Mouse (Mus musculus) liver, postnatal 0 days (tissue): Measurements from ENCODE around the gene Ggcx. TPM values are rescaled to one million over a fixed set of nuclear protein-coding genes. Genes with fewer than 3 reads are reported as not detected.
"Not testable (repeated sequence)": the region's sequence is repeated elsewhere in the genome, so short reads cannot be mapped to it uniquely, and the experiment has no call there.

ENCODE experiments used
- ATAC-seq: fragments of 200-750 bp; cut with Nextera tagmentation; 2 replicates; pipeline ENCODE4 v1.8.0; 2017; ENCODE audit warnings: mild to moderate bottlenecking, moderate library complexity
- DNase-seq: peaks from one replicate; pipeline ENCODE4 v3.0.0-alpha.2; 2016
- H3K27ac ChIP-seq: fragments of 300-500 bp; sonication (generic); 2 replicates; pipeline ENCODE4 v1.5.1; 2014; ENCODE audit warnings: antibody characterized with exemption, moderate library complexity, mild to moderate bottlenecking, low read depth
- H3K27me3 ChIP-seq: fragments of 300-500 bp; sonication (generic); 2 replicates; pipeline ENCODE4 v1.6.1; 2014; ENCODE audit warnings: low read length, control low read depth, mixed read lengths; ENCODE audit not compliant: insufficient read depth
- H3K36me3 ChIP-seq: fragments of 300-500 bp; sonication (generic); replicated peaks from 2 replicates; pipeline ENCODE4 v1.6.1; 2014; ENCODE audit warnings: mild to moderate bottlenecking, control low read depth, low read length, moderate library complexity, mixed read lengths; ENCODE audit not compliant: insufficient read depth
- H3K4me1 ChIP-seq: fragments of 300-500 bp; sonication (generic); 2 replicates; pipeline ENCODE4 v1.6.1; 2014; ENCODE audit warnings: antibody characterized with exemption, mild to moderate bottlenecking, control low read depth; ENCODE audit not compliant: insufficient read depth
- H3K4me2 ChIP-seq: fragments of 300-500 bp; sonication (generic); 2 replicates; pipeline ENCODE4 v1.6.1; 2014; ENCODE audit warnings: low read depth, mild to moderate bottlenecking, low read length, moderate library complexity, mixed read lengths
- H3K4me3 ChIP-seq: fragments of 300-500 bp; sonication (generic); 2 replicates; pipeline ENCODE4 v1.5.1; 2014; ENCODE audit warnings: low read depth, low read length
- H3K9ac ChIP-seq: fragments of 300-500 bp; sonication (generic); replicated peaks from 2 replicates; pipeline ENCODE4 v1.6.1; 2014; ENCODE audit warnings: mild to moderate bottlenecking, moderate library complexity
- H3K9me3 ChIP-seq: fragments of 300-500 bp; sonication (generic); 2 replicates; pipeline ENCODE4 v1.6.1; 2016; ENCODE audit warnings: mild to moderate bottlenecking, control low read depth, low read length, mixed read lengths
- CTCF ChIP-seq: sonication (generic); IDR thresholded peaks from 2 replicates; pipeline ENCODE4 v1.5.1; 2016; ENCODE audit warnings: antibody characterized with exemption, low read depth
- EP300 ChIP-seq: IDR thresholded peaks from 2 replicates; pipeline ENCODE4 v1.6.1; 2016; ENCODE audit warnings: antibody characterized with exemption, low read depth, mild to moderate bottlenecking
- whole genome bisulfite sequencing: fragments of 180-500 bp; shearing (Covaris S2); extraction: QIAGEN DNeasy Blood & Tissue Kit; methylation state at CpG from one replicate; pipeline ENCODE4 v1.1.7; 2014; ENCODE audit not compliant: insufficient replicate concordance; 5-methylcytosine and 5-hydroxymethylcytosine counted together
- polyA plus RNA-seq: library from polyadenylated mRNA; unstranded; fragments of >200 nt; fragmentation: Nextera tagmentation; extraction: Ambion mirVana; gene quantifications from 2 replicates; pipeline ENCODE4 v1.2.1, GENCODE M21; 2015

Gene Ggcx
- polyA plus RNA-seq, 1 experiment from 2014 or later = 20.7 TPM

DNA sequence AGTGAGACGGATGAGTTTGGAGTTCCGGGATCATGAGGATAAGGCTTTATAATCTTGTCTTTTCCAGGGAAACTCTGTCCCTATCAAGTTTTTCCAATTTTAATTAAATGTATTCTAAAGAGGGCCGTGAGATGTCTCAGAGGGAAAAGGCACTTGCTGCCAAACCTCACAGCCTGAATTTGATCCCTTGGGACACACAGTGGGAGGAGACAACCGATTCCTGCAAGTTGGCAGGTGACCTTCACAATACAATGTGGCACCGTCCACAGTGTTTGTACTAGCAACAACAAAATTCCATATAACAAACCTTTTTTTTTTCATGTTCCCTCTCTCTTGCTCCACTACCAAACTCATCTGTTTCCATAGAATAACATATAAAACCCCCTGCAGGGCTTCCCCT lies 44.8 kb downstream of the Ggcx start:
- Histone ChIP-seq H3K27ac (peak overlapping the region; percentile 66), H3K4me1 (peaks cover 16% of the 10 kb centered on the region), H3K27me3 (no peaks in the 10 kb centered on the region), H3K4me2 (no peak overlapping the region), H3K4me3 (no peak overlapping the region), H3K9me3 (no peaks in the 10 kb centered on the region), H3K9ac (no peak overlapping the region), H3K36me3 (no peaks in the 10 kb centered on the region)
- WGBS = 61% methylated on average over 5 of the region's 5 CpGs
- no peak for DNase-seq
- ATAC-seq = no peak
- TF ChIP-seq CTCF = no peak
- no peak for TF ChIP-seq EP300

- 39% methylated on average over 9 of the region's 9 CpGs for WGBS
- H3K27me3 ChIP-seq = no peaks in the 10 kb centered on the region
- DNase-seq = peak; percentile 70
- peak; percentile 97 for ATAC-seq
- no peaks in the 10 kb centered on the region for H3K9me3 ChIP-seq
- TF ChIP-seq CTCF (no peak), EP300 (peak; percentile 72)
- no peaks in the 10 kb centered on the region for H3K36me3 ChIP-seq
- peaks cover 10% of the 10 kb centered on the region for H3K4me1 ChIP-seq
- H3K4me2 ChIP-seq = no peak overlapping the region
- peak overlapping the region; percentile 66 for H3K27ac ChIP-seq
- no peak overlapping the region for H3K4me3 ChIP-seq
- no peak overlapping the region for H3K9ac ChIP-seq
These were observed 46.1 kb downstream of the Ggcx start for GRCm38 (mm10) chr6:72460036-72460801.

DNA sequence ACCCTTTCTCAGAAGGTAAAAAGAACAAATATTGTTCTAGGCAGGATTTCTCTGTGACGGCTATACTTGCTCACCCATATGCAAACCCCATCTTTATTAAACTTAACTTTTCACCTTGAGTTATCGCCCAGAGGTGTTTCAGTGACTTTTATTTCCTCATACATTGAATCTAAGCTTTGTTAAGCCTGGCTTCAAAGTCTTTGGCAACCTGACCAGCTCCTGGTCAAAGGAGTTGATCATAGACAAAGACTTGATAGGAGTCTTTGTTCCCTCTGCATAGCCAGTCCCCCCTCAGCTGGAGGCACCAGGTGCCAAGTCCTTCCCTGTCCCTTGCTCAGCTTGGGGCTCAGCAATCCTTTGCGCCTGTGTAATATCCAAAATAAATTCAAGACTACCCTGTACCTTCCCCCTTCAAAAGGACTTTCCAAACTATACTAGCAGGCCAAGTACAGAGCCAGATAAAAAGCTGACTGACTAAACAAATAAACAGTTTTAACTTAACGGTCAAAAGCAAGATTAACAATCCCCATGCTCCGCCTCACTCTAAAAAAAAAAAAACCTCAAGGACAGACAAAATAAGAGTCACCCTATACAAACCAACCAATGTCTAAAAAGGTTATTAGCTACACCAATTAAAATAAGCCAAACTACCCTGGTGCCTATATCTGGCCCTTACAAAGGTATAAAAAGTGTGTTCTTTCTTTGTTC lies 48.6 kb downstream of the Ggcx start:
- H3K27me3 ChIP-seq, ATAC-seq, H3K4me3 ChIP-seq, H3K9ac ChIP-seq, H3K27ac ChIP-seq, DNase-seq, H3K9me3 ChIP-seq, H3K36me3 ChIP-seq, H3K4me2 ChIP-seq: not testable (repeated sequence)
- H3K4me1 ChIP-seq = peaks cover 10% of the 10 kb centered on the region
- 72% methylated on average over 5 of the region's 5 CpGs for WGBS

- H3K9me3 ChIP-seq = no peaks in the 10 kb centered on the region
- no peak overlapping the region for H3K4me2 ChIP-seq
- H3K27me3 ChIP-seq = no peaks in the 10 kb centered on the region
- no peak overlapping the region for H3K27ac ChIP-seq
- 0 out of 2 replicates have a peak, but pooled peaks cover 2% of the 10 kb centered on the region for H3K4me1 ChIP-seq
- H3K4me3 ChIP-seq = no peak overlapping the region
- no peak for TF ChIP-seq CTCF
- TF ChIP-seq EP300 = no peak
- WGBS = 63% methylated on average over 8 of the region's 8 CpGs
- DNase-seq (no peak), ATAC-seq (peak; percentile 67)
- no peaks in the 10 kb centered on the region for H3K36me3 ChIP-seq
- H3K9ac ChIP-seq = no peak overlapping the region
These were observed 51.5 kb downstream of the Ggcx start for GRCm38 (mm10) chr6:72465361-72466157.

GRCm38 (mm10) chr6:72466171-72466570 lies 52.1 kb downstream of the Ggcx start:
- H3K36me3 ChIP-seq = no peaks in the 10 kb centered on the region
- no peak overlapping the region for H3K9ac ChIP-seq
- H3K4me1 ChIP-seq = no peaks in the 10 kb centered on the region
- H3K4me3 ChIP-seq = no peak overlapping the region
- WGBS = 80% methylated on average over 4 of the region's 4 CpGs
- no peaks in the 10 kb centered on the region for H3K27me3 ChIP-seq
- no peak overlapping the region for H3K4me2 ChIP-seq
- no peaks in the 10 kb centered on the region for H3K9me3 ChIP-seq
- no peak for ATAC-seq
- no peak for DNase-seq
- no peak overlapping the region for H3K27ac ChIP-seq
- TF ChIP-seq EP300 (no peak), CTCF (no peak)
